Mouse (Mus musculus): Measurements from ENCODE around the gene Cfap45.

DNA sequence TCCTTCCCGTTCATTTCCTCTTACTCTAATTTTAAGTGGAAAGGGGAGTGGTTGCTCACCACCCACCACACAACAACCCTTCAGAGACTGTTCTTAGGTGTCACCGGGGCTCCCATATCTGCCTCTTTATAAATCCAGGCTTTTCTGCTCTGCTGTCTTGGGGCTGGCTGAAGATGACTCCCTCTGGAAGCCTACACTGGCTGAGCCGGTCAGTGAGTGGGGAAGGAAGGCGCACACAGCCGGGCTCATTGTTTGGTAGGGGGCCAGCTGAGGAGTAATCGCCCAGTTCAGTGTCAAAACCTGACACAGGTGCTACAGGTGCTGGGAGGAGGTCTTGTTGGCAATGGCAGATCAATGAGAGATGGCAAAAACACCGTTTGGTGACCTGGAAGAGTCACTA, 5.4 kb downstream of the Cfap45 start:
- TF ChIP-seq POLR2A (IDR thresholded peaks at IDR 0.05; ENCODE audit: control insufficient read depth in 1 of 2, insufficient read depth in 1 of 2, low read depth in 1 of 2, low read length in 2 of 2, poor library complexity in 1 of 2) = no peak
- no peak for TF ChIP-seq CTCF (IDR thresholded peaks at IDR 0.05 in 2 of 3, conservative IDR thresholded peaks at IDR 0.05 in 1 of 3; ENCODE audit: control insufficient read depth in 1 of 3, insufficient read depth in 1 of 3, low read depth in 2 of 3, low read length in 3 of 3, poor library complexity in 1 of 3, severe bottlenecking in 1 of 3)
- TF ChIP-seq EP300 (IDR thresholded peaks at IDR 0.05; ENCODE audit: low read depth in 1 of 2, low read length in 2 of 2) = no peak
- TF ChIP-seq HCFC1 (IDR thresholded peaks at IDR 0.05; ENCODE audit: low read depth, low read length) = no peak
- TF ChIP-seq E2F4 (IDR thresholded peaks at IDR 0.05; ENCODE audit: borderline replicate concordance, low read depth, low read length) = no peak
- TF ChIP-seq RCOR1 (IDR thresholded peaks at IDR 0.05; ENCODE audit: low read depth, low read length) = no peak
- TF ChIP-seq ZC3H11A (IDR thresholded peaks at IDR 0.05; ENCODE audit: low read depth, low read length) = no peak
- TF ChIP-seq BHLHE40 (IDR thresholded peaks at IDR 0.05; ENCODE audit: borderline replicate concordance, low read depth, low read length) = no peak
- no peak for TF ChIP-seq SMC3 (IDR thresholded peaks at IDR 0.05; ENCODE audit: low read depth, low read length)
